Mouse (Mus musculus): ENCODE measurements around the gene Ndc80.

GRCm38 (mm10) chr17:71474762-71475704, 51.6 kb downstream of the Ndc80 start, which contains the start of gene Smchd1:
- peak; percentile 33 for TF ChIP-seq CTCF (IDR thresholded peaks at IDR 0.05)
- TF ChIP-seq EP300 (IDR thresholded peaks at IDR 0.05) = no peak

All from lung, postnatal 0 days (tissue).